Mouse (Mus musculus) 3T3-L1 (cell line): ENCODE data around the gene Atg16l2.
A peak's percentile ranks its signal among the peaks of the same experiment; 100 is the strongest.

Source experiments
- DNase-seq: peaks from one replicate; pipeline ENCODE4 v3.0.0-alpha.2; 2015; ENCODE audit warnings: low read depth, low spot score

Atg16l2 gene

GRCm38 (mm10) chr7:101292086-101292485, 10.0 kb downstream of the Atg16l2 start:
- no peak for DNase-seq

DNA sequence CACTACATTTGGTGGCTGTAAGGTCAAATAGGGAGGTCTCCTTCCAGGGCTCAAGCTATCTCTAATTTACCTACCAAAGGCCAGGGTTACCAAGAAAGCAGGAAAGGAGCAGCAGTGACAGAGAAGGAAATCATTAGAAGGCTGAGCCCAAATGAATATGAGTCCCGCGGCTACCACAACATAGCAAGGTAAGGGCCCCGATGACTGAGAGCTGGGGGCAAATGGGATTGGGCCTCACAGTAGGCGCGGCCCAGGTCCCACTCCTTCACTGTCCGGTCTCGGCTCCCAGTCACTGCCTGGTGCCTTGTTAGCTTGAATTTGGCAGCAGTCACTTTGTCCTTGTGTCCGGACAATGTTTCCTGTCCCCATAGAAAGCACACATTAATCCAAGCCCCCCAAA, 10.4 kb downstream of the Atg16l2 start:
- DNase-seq, result no peak

GRCm38 (mm10) chr7:101291211-101291610, 10.8 kb downstream of the Atg16l2 start:
- DNase-seq, result no peak

DNA sequence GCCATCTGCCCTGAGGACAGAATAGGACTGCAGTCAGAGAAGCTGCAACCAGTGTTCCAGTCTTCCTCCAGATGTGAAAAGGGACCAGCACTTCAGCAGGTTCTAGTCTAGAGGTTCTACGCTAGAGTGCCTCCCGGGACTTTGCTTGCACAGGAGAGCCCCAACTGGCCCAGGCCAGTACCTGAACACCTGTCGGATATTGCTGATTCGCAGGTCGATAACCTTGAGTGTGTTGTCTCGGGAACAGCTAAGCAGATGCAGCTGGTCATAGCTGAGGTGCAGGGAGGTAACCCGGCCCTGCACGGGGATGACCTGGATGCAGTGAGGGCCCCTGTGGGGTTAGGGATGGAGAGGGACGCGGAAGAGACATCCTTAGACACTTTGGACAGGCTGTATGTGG, 11.7 kb downstream of the Atg16l2 start:
- DNase-seq, result no peak

- DNase-seq, result peak; percentile 76
These were observed 13.6 kb downstream of the Atg16l2 start for GRCm38 (mm10) chr7:101288436-101288835.

DNA sequence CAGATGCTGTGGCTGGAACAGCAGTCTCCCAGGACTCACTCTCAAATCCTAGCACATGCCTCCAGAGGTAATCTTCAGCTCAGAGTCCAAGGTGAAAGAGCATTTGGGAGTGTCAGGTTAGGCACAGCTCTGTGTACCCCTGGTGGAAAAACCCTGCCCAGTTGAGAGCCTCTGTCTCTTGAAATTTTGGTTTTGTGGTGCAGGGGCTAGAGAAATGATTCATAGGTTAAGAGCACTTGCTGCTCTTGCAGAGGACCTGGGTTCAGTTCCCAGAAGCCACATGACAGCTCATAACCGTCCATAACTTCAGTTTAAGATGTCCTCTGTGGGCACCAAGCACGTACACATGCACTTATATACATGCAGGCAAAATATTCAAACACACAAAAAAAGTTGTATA, 14.2 kb downstream of the Atg16l2 start:
- no peak for DNase-seq

DNA sequence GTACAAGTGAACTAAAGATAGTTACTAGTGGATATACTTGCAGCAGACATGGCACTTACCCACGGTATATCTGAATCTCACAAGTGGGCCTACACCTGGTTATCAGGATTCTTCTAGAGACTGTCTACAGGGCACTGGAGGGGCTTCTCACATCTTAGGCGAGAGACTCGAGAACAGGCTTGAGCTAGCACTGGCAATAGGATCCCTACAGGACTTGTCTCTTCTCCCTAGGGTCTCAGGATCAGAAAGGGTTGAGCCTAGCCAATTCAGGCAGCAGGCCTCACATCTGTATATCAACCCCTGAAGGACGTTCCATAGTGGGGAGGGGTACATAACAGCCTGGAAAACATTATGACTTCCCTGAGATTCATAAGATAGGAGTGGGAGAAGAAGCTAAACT, 15.2 kb downstream of the Atg16l2 start:
- DNase-seq, result no peak

GRCm38 (mm10) chr7:101284504-101284903, 17.5 kb downstream of the Atg16l2 start:
- no peak for DNase-seq

DNA sequence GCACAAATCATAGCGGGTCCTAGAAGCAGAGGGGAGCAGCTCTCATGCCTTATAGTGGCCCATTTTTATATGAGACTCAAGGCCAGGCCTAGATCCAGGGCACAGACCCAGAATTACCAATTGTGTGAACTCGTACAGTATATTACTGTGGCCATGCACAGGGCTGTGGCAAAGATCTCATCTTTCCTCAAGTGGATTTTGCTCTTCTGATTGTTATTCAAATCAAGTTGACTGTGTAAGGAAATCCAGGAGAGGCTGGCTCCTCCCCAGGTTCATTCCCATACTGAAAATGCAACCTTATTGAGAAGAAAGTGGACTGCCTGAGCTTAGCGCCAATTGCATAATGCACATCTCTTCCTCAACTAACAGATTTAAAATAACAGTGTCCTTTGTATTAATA, 19.3 kb downstream of the Atg16l2 start:
- no peak for DNase-seq

DNA sequence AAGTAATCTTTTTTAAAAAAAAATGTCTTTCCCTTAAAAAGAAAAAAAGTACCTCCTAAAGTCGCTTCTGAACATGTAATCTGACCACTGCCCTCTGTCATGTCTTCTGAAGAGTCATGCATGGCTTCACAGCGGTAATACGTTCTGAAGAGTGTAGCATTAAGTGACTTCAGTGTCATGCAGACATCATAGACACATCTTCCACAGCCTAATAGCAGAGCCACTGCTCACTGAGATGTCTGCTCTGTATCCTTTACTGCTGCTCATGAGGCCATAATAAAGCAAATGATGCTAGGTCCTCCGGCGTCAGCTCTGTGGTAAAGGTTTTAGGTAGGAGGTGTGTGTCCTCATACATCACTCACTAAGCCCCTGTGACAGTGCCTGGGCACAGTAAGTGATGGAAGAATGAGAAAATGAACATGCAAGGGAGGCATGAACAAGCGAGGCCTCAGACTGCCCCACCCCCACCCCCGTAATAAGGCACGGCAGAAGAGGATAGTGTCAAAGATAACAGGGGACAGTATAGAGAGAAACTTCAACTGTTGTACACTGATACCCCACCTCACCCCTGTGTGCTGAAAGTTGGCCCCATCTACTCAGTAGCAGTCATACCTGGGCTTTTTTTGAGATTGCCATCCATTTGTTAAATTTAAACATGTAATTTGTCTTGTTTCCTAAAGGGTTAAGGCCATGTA, 29.4 kb downstream of the Atg16l2 start:
- no peak for DNase-seq

GRCm38 (mm10) chr7:101271602-101272001, 30.4 kb downstream of the Atg16l2 start:
- peak; percentile 27 for DNase-seq

- DNase-seq, result peak; percentile 51
These were observed 34.4 kb downstream of the Atg16l2 start for GRCm38 (mm10) chr7:101267457-101268259.

GRCm38 (mm10) chr7:101263511-101263910, 38.5 kb downstream of the Atg16l2 start:
- peak; percentile 44 for DNase-seq

- peak; percentile 75 for DNase-seq
These were observed 40.0 kb downstream of the Atg16l2 start for GRCm38 (mm10) chr7:101261941-101262546.

GRCm38 (mm10) chr7:101258482-101258881, 43.6 kb downstream of the Atg16l2 start:
- no peak for DNase-seq

DNA sequence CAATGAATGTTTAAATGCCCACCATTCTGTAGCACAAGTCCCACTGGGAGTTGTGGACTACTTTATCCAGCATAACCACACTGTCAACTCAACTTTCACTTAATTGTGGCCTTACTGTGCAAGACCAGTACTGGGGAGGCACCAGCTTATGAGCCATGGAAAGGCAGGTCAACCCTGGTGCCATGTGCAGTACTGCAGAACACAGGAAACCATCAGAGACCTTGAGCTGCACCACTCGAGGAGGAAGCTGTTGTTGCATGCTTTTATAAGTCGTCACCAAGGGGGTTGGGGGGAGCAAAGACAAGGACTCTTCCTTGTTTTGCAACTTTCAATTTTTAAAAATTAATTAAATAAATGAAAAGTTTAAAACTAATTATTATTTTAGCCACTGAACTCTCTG, 49.0 kb downstream of the Atg16l2 start:
- DNase-seq, result no peak

DNA sequence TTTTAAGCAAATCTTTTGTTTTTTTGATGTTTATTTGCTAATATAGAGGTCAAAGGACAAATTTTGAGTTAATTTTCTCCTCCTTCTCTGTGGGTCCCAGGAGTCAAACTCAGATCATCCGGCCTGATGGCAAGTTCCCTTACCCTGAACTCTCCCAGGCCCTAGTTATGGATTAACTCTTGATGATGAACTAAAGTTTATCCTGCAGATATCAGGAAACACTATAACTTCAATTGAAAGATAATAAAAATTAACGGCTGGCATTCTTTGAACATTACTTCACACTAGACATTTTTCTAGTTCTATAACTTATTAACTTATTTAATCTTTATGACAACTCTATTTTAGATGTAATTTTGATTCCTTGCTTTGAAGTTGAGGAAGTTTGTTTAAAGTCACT, 52.9 kb downstream of the Atg16l2 start:
- DNase-seq, result no peak

DNA sequence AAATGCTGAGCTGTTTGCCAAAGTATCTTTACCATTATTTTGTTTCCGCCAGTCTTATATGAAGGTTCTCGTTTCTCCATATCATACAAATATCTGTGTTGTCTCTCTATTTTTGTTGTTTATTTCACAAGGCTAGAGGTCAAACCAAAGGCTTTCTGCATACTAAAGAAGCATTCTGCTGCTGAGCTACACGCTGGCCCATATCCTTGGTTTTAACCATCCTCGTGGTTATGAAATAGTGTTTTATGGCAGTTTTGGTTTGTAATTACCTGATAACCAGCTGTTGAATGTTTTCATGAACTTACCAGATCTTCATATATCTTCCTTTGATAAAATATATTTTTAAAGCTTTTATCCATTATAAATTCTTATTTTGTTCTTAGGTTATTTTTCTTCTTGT, 53.3 kb downstream of the Atg16l2 start:
- DNase-seq, result no peak

GRCm38 (mm10) chr7:101236712-101237473, 65.2 kb downstream of the Atg16l2 start:
- no peak for DNase-seq

DNA sequence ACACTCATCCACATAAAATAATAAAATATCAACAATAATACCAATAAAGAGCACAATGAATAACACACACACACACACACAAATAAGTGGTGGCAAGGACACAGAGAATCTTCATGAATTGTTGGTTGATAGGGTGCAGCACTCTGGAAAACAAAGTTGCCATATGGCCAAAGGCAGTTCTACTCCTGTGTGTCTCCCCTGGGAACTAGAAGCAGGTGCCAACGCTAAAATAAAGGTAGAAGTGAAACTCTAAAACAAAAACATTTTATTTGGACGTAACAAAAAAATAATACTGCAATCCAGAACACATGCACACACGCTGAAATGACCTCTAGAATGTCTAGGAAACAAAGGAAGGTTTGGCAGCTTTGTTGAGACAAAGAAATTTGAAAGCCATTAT, 69.3 kb downstream of the Atg16l2 start:
- DNase-seq, result no peak

DNA sequence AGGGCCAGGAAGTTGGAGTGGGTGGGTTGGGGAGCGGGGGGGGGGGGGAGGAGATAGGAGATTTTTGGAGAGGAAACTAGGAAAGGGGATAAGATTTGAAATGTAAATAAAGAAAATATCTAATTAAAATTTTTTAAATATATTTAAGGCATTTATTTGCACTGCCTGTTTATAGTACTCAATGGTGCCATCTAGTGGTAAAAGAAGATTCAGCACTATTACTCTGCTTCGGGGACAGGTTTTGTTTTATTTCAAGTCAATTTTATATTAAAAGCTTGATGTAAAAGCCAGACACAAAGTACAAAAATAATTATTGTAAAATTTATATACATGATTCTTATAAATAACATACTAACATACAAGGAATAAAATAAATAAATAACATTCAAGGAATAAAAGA, 70.6 kb downstream of the Atg16l2 start:
- peak; percentile 67 for DNase-seq

GRCm38 (mm10) chr7:101229336-101229735, 72.7 kb downstream of the Atg16l2 start:
- DNase-seq, result no peak
